Mouse (Mus musculus) midbrain, embryonic 15.5 days (tissue): ENCODE measurements around the gene Tnp2. TPM values are rescaled to one million over a fixed set of nuclear protein-coding genes. Genes with fewer than 3 reads are reported as not detected.

ENCODE experiments used
- ATAC-seq: fragments of 200-750 bp; cut with Nextera tagmentation; replicated peaks from 2 replicates; pipeline ENCODE4 v1.8.0; 2017; ENCODE audit warnings: moderate TSS enrichment
- H3K27ac ChIP-seq: fragments of 300-500 bp; sonication (generic); 2 replicates; pipeline ENCODE4 v1.5.1; 2015; ENCODE audit warnings: mild to moderate bottlenecking, inconsistent platforms
- H3K27me3 ChIP-seq: fragments of 300-500 bp; sonication (generic); replicated peaks from 2 replicates; pipeline ENCODE4 v1.6.1; 2015; ENCODE audit warnings: inconsistent platforms
- H3K36me3 ChIP-seq: fragments of 300-500 bp; sonication (generic); replicated peaks from 2 replicates; pipeline ENCODE4 v1.6.1; 2015; ENCODE audit warnings: inconsistent platforms
- H3K4me1 ChIP-seq: fragments of 300-500 bp; sonication (generic); 2 replicates; pipeline ENCODE4 v1.6.1; 2015; ENCODE audit warnings: inconsistent platforms
- H3K4me2 ChIP-seq: fragments of 300-500 bp; sonication (generic); 2 replicates; pipeline ENCODE4 v1.6.1; 2015; ENCODE audit warnings: inconsistent platforms, mild to moderate bottlenecking, moderate library complexity
- H3K4me3 ChIP-seq: fragments of 300-500 bp; sonication (generic); 2 replicates; pipeline ENCODE4 v1.5.1; 2015; ENCODE audit warnings: mild to moderate bottlenecking, inconsistent platforms
- H3K9ac ChIP-seq: fragments of 300-500 bp; sonication (generic); 2 replicates; pipeline ENCODE4 v1.6.1; 2015; ENCODE audit warnings: mild to moderate bottlenecking, inconsistent platforms
- H3K9me3 ChIP-seq: fragments of 300-500 bp; sonication (generic); 2 replicates; pipeline ENCODE4 v1.6.1; 2016; ENCODE audit warnings: inconsistent platforms
- WGBS: fragments of 180-500 bp; shearing (Covaris S2); methylation state at CpG from one replicate; pipeline ENCODE4 v1.1.7; 2015; ENCODE audit warnings: mixed read lengths; 5-methylcytosine and 5-hydroxymethylcytosine counted together
- polyA plus RNA-seq: library from polyadenylated mRNA; unstranded; fragments of >200 nt; fragmentation: Nextera tagmentation; extraction: Ambion mirVana; gene quantifications from 2 replicates; pipeline ENCODE4 v1.2.1, GENCODE M21; 2015

Tnp2 gene
- not detected in 2 replicates for polyA plus RNA-seq

DNA sequence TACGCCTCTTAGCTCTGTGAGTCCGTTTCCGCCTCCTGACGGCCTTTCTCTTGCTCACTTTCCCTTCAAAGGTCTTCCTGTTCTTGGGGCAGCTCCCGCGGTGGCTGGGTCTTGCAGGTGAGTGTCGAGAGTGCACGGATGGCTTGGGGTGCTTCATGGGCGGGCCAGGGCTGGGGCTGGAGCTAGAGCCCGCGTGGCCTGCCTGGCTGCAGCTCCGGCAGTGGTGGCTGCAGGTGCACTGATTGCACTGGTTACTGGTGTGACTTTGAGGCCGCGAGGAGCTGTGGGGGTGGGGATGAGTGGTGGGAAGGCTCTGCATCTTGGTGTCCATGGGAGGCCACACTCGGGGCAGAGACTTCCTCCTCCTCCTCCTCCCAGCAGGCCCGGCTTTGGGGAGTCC lies at the start of gene Tnp2:
Tnp2 (minus strand) TSS at position 390 of the 400 bp plus-strand sequence.
- Histone ChIP-seq H3K4me1 (peaks cover 23% of the 10 kb centered on the region), H3K27me3 (peaks cover 2% of the 10 kb centered on the region; the same call in 1 of the 2 replicates), H3K4me2 (no peak within 1 kb of the TSS), H3K9ac (no peak within 1 kb of the TSS), H3K27ac (no peak within 1 kb of the TSS), H3K9me3 (no peaks in the 10 kb centered on the region), H3K36me3 (no peaks in the 10 kb centered on the region), H3K4me3 (no peak within 1 kb of the TSS)
- no peak for ATAC-seq
- WGBS, result 62% methylated on average over 16 of the region's 16 CpGs

DNA sequence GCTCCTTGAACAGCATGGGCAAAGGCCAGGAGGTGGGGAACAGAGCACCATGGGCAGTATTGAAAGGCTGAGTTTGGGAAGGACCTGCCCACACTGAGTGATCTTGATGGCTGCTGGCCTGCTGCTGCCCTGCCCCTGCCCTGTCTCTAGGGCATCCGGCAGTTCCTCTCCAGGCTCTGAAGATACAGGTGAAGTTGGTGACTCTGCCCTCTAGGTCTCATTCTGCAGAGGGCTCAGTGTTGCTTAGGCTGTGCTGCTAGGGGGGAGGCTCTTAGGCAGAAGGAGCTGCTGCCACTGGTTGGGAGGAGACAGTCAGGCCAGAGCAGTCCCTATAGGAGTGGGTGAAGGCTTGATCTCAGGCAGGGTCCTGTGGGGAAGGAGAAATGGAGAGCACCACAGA lies 49.4 kb upstream of the Tnp2 start:
- Histone ChIP-seq H3K9me3 (no peaks in the 10 kb centered on the region), H3K9ac (no peak overlapping the region), H3K27ac (no peak overlapping the region), H3K36me3 (no peaks in the 10 kb centered on the region), H3K4me2 (no peak overlapping the region), H3K27me3 (0 out of 2 replicates have a peak, but pooled peaks cover 5% of the 10 kb centered on the region), H3K4me1 (peaks cover 13% of the 10 kb centered on the region), H3K4me3 (no peak overlapping the region)
- WGBS, result 92% methylated on average over 1 of the region's 1 CpGs
- no peak for ATAC-seq

DNA sequence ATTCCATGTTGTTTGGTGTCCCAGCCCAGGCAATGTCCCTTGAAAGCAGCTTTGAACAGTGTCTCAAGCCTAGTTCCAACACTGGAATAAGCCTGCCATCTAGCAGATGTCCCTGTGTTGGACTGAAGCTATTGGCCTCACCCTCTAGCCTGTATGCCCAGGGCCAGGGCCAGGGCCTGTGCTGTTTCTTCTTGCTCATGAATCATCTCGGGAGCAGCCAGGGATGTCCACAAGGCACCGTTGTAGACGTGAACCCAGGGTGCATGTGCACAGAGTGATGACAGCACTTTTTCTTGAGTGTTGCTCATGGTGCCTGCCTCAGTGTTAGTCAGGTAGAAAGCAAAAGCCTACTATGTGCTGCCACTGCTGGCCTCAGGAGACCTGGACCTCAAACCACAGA lies 48.8 kb upstream of the Tnp2 start:
- 91% methylated on average over 3 of the region's 3 CpGs for WGBS
- H3K27me3 ChIP-seq, result 0 out of 2 replicates have a peak, but pooled peaks cover 5% of the 10 kb centered on the region

DNA sequence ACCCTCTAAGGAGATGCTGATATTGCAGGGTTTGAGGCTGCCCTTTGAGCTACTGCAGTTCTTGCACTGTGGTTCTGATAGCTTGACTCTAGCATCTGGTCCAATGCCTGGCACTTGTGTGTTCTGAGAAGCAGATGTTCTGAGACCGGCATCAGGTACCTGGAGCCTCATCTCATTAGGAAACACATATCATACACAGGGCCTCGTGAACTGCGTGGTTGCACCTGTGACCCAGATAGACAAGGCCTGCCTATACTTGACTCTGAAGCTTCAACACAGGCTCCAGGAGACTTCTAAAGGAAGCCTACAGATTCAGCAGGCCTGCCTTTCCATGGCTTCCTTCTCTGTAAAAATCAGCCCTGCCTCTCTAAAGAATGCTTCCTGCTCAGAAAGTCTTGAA lies 47.9 kb upstream of the Tnp2 start:
- Histone ChIP-seq H3K27ac (no peak overlapping the region), H3K27me3 (0 out of 2 replicates have a peak, but pooled peaks cover 5% of the 10 kb centered on the region), H3K4me2 (no peak overlapping the region), H3K9ac (no peak overlapping the region), H3K9me3 (no peaks in the 10 kb centered on the region), H3K4me1 (peaks cover 13% of the 10 kb centered on the region), H3K4me3 (no peak overlapping the region), H3K36me3 (no peaks in the 10 kb centered on the region)
- ATAC-seq, result no peak
- WGBS, result 98% methylated on average over 3 of the region's 3 CpGs

More for the DNA sequence above, 48.8 kb upstream of the Tnp2 start:
- Histone ChIP-seq H3K4me1 (peaks cover 13% of the 10 kb centered on the region), H3K9me3 (no peaks in the 10 kb centered on the region), H3K4me2 (no peak overlapping the region), H3K9ac (no peak overlapping the region), H3K27ac (no peak overlapping the region), H3K36me3 (no peaks in the 10 kb centered on the region), H3K4me3 (no peak overlapping the region)
- no peak for ATAC-seq

DNA sequence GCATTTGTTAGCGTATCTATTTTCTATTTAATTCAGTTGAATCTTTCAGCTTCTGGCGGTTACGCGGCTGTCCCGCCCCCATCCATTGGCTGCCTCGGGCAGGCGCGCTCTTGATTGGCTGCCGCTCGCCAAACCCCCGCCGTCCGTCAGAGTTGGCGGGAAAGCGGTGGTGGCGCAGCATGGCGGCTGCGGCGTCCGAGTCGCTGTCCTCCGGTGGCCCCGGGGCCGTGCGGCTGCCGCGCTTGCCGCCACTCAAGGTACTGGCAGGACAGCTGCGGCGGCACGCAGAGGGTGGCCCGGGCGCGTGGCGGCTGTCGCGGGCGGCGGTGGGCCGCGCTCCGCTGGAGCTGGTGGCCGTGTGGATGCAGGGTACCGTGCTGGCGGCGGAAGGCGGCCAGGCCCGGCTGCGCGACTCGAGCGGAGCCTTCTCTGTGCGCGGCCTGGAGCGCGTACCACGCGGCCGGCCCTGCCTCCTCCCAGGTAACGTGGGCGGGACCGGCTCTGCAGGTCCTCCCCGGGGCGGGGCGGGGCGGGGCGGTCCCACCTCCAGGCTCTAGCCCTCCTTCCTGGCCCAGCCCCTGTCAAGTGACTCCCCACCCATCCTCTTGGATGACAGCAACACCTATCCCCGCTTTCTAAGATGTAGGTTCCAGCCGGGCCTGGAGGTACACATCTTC lies 46.6 kb upstream of the Tnp2 start, which contains the start of gene Rmi2:
Rmi2 (plus strand) TSS at position 149 of the 677 bp plus-strand sequence.
- Histone ChIP-seq H3K4me2 (peak within 1 kb of the TSS; percentile 89), H3K36me3 (no peaks in the 10 kb centered on the region), H3K27ac (no peak within 1 kb of the TSS), H3K4me1 (peaks cover 13% of the 10 kb centered on the region), H3K4me3 (peak within 1 kb of the TSS; percentile 60), H3K27me3 (0 out of 2 replicates have a peak, but pooled peaks cover 5% of the 10 kb centered on the region), H3K9ac (peak within 1 kb of the TSS; percentile 30), H3K9me3 (no peaks in the 10 kb centered on the region)
- WGBS, result under 1% methylated on average over 69 of the region's 69 CpGs
- ATAC-seq, result peak; percentile 96

DNA sequence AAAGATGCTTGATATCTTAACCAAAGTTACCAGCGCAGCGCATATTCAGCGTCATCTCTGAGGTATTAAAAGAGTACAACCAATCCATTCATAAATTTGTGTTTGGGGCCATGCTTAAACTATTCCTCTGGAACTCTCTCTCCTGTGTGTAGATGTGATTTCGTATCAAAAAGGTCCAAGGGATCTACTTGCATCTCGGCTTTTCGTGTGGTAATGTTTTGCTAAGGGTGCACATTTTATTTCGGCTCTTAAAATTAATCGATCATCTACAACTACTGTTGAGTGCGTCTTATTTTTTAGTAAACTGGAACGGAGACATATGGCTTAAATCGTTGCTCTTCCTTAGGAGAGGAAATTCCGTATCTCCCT lies 46.1 kb upstream of the Tnp2 start:
- Histone ChIP-seq H3K27ac (no peak overlapping the region), H3K36me3 (no peaks in the 10 kb centered on the region), H3K4me2 (peak overlapping the region; percentile 89), H3K9me3 (no peaks in the 10 kb centered on the region), H3K4me1 (peaks cover 13% of the 10 kb centered on the region), H3K27me3 (0 out of 2 replicates have a peak, but pooled peaks cover 5% of the 10 kb centered on the region), H3K4me3 (peak overlapping the region; percentile 60), H3K9ac (0 out of 2 replicates have a peak overlapping the region, but pooled peaks have one; percentile 14)
- WGBS, result 9% methylated on average over 12 of the region's 12 CpGs
- no peak for ATAC-seq

DNA sequence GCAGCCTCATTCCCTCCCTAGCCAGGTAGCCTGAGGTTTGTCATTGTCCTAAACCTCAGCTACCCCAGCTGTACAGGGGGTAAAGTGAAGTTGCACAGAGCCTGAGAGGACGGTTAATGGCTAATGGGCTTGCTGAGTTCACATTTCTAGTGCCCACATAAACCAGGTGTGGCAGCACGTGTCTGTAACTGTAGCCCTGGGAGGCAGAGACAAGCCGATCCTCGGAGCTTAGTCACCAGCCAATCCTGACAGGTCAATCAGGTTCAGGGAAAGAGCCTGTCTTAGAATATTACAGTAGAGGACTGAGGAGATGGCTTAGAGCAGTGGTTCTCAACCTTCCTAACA lies 40.0 kb upstream of the Tnp2 start:
- Histone ChIP-seq H3K9me3 (no peaks in the 10 kb centered on the region), H3K27ac (no peak overlapping the region), H3K4me3 (no peak overlapping the region), H3K4me1 (no peaks in the 10 kb centered on the region), H3K36me3 (no peaks in the 10 kb centered on the region), H3K4me2 (no peak overlapping the region), H3K27me3 (no peaks in the 10 kb centered on the region), H3K9ac (no peak overlapping the region)
- 73% methylated on average over 4 of the region's 4 CpGs for WGBS
- ATAC-seq, result no peak

DNA sequence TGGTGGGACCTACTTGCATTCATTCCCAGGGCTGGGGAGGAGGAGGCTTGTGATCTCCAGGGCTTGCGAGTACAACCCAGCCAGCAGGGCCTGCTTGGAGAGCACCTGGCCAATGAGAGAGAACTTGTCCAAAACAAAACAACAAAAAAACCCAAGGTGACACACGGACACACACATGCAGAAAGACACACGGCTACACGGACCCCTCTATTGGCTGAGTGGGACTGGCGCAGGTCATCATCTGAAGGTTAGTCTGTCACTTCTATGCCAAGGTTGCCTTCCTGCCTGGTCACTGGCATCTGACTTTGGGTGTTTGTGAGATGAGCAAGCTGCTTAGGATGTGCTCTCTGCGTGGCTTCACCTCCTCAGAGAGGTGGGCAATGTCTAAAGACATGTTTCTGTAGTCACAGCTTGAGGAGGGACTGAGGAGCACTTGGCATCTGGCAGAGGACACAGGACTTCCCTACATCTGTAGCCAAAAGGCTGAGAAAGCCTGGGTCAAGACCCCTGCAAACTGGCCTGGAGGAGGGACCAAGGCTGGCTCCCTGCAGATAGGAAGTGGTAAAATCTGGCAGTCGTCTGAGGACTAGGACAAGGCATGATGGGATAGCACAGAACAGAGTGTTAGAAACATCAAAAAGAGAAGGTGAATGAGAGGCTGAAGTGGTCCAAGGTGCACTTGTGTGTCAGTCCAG lies 39.5 kb upstream of the Tnp2 start:
- no peak overlapping the region for H3K9ac ChIP-seq
- ATAC-seq, result no peak
- H3K4me1 ChIP-seq, result no peaks in the 10 kb centered on the region
- H3K27me3 ChIP-seq, result no peaks in the 10 kb centered on the region
- 85% methylated on average over 7 of the region's 7 CpGs for WGBS
- no peaks in the 10 kb centered on the region for H3K9me3 ChIP-seq
- no peak overlapping the region for H3K27ac ChIP-seq
- H3K4me3 ChIP-seq, result no peak overlapping the region
- H3K4me2 ChIP-seq, result no peak overlapping the region
- no peaks in the 10 kb centered on the region for H3K36me3 ChIP-seq

DNA sequence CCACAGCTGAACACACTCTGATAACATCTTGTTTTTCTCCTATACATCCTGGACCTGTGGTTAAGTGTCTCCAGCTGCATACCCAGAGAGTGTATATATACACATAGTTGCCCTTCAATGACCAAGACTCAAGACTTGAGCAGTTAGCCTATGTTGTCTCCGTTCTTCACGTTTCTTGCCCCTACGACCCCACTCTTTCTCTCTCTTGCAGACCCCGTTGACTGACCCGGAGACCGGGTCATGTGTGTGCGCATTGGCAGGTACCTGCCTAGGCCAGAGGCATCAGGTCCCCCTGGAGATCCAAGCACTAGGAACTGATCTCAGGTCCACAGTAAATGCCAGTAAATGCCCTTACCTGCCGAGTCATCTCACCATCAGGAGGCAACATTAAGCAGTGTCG lies 38.8 kb upstream of the Tnp2 start:
- Histone ChIP-seq H3K27ac (no peak overlapping the region), H3K9ac (no peak overlapping the region), H3K4me3 (no peak overlapping the region), H3K36me3 (no peaks in the 10 kb centered on the region), H3K4me1 (no peaks in the 10 kb centered on the region), H3K27me3 (no peaks in the 10 kb centered on the region), H3K9me3 (no peaks in the 10 kb centered on the region), H3K4me2 (no peak overlapping the region)
- 90% methylated on average over 9 of the region's 9 CpGs for WGBS
- ATAC-seq, result no peak

DNA sequence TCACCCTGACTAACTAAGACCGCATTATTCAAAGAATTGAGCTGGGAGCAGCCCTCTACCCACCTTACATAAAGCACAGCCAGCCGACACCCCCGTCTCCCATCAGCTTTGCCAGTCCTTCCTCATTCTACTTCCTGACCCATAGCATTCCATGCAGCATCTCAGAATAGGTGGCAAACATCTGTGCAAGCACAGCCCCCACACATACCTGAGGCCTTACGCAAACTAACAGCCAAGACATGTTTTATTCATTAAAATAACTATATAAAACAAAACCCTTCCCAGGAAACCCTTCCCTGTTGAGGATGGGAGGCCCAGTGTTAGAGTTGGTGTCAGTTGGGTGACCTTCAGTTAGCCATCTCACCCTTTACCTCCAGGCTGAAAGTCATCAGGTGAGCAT lies 37.4 kb upstream of the Tnp2 start:
- no peaks in the 10 kb centered on the region for H3K4me1 ChIP-seq
- no peak for ATAC-seq

DNA sequence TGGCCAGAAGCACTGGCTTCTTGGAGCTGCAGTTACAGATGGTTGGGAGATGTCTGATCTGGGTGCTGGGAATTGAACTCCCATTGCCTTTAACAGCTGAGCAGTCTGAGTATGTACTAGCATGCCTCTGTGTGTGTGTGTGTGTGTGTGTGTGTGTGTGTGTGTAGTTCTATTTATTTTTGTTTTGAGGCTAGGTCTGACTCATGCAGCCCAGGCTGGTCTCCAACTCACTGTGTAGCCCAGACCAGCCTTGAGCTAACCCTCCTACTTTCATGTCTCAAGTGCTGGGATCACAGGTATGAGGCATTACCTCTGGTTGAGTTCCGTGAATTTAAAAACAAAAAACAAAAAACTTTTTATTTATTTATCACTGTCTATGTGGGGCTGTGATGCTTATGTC lies 36.1 kb upstream of the Tnp2 start:
- H3K9ac ChIP-seq, result no peak overlapping the region
- H3K4me2 ChIP-seq, result no peak overlapping the region
- no peaks in the 10 kb centered on the region for H3K4me1 ChIP-seq
- no peak overlapping the region for H3K4me3 ChIP-seq
- no peaks in the 10 kb centered on the region for H3K27me3 ChIP-seq
- no peaks in the 10 kb centered on the region for H3K36me3 ChIP-seq
- 89% methylated on average over 1 of the region's 1 CpGs for WGBS
- H3K27ac ChIP-seq, result no peak overlapping the region
- ATAC-seq, result no peak
- H3K9me3 ChIP-seq, result no peaks in the 10 kb centered on the region

More for the DNA sequence above, 37.4 kb upstream of the Tnp2 start:
- Histone ChIP-seq H3K27ac (no peak overlapping the region), H3K4me2 (no peak overlapping the region), H3K27me3 (no peaks in the 10 kb centered on the region), H3K4me3 (no peak overlapping the region), H3K9me3 (no peaks in the 10 kb centered on the region), H3K9ac (no peak overlapping the region), H3K36me3 (no peaks in the 10 kb centered on the region)
- 93% methylated on average over 4 of the region's 4 CpGs for WGBS

DNA sequence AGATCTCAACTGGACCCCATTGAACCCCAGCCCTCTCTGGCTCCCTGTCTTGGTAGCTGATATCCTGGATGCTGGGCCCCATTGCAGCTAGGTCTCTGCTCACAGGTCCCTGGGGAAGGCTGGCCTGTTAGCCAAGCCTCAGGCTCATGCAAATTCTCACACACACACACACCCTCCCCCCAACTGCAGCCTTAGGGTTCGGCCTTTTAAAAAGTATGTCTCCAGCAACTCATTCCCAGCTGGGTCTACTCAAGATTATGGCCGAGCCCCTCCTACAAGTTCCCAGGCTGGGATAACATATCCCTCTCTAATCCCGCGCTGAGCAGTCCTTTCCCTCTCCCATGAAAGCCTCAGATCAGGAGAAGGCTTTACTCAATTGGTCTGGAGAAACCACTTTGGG lies 32.9 kb upstream of the Tnp2 start:
- no peak overlapping the region for H3K27ac ChIP-seq
- H3K27me3 ChIP-seq, result no peaks in the 10 kb centered on the region
- no peaks in the 10 kb centered on the region for H3K36me3 ChIP-seq
- 64% methylated on average over 4 of the region's 4 CpGs for WGBS
- no peak for ATAC-seq
- no peak overlapping the region for H3K9ac ChIP-seq
- H3K4me1 ChIP-seq, result no peaks in the 10 kb centered on the region
- no peaks in the 10 kb centered on the region for H3K9me3 ChIP-seq
- no peak overlapping the region for H3K4me3 ChIP-seq
- no peak overlapping the region for H3K4me2 ChIP-seq

DNA sequence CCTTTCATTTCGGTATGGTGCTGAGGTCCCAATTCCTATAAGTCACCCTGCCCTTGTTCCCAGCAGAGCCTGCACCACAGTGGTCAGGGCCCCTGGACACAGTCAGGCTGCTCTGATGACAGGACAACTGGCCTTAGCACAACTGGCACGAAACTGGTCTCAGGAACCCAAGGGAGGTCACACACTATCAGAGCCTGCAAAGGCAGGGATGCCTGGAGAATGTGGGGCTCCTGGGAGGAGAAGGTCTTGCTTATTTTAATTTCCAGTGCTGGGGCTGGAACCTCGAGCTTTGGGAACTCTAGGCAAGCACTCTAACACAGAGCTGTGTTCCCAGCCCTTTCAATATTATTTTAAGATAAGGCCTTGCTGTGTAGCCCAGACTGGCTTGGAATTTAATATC lies 31.5 kb upstream of the Tnp2 start:
- ATAC-seq, result no peak
- H3K4me2 ChIP-seq, result no peak overlapping the region
- no peaks in the 10 kb centered on the region for H3K9me3 ChIP-seq
- no peak overlapping the region for H3K27ac ChIP-seq
- no peaks in the 10 kb centered on the region for H3K27me3 ChIP-seq
- H3K4me3 ChIP-seq, result no peak overlapping the region
- H3K4me1 ChIP-seq, result no peaks in the 10 kb centered on the region
- no peaks in the 10 kb centered on the region for H3K36me3 ChIP-seq
- 78% methylated on average over 3 of the region's 3 CpGs for WGBS
- no peak overlapping the region for H3K9ac ChIP-seq
